Mouse (Mus musculus) ES-Bruce4 (cell line): ENCODE measurements around the gene Styx.

ENCODE experiments used
- CTCF ChIP-seq: IDR thresholded peaks from one replicate; pipeline ENCODE4 v1.8.1; 2011; ENCODE audit warnings: low read depth, low read length
- POLR2A ChIP-seq: IDR thresholded peaks from one replicate; pipeline ENCODE4 v1.8.1; 2011; ENCODE audit warnings: low read length; ENCODE audit not compliant: insufficient read depth

GRCm38 (mm10) chr14:45329018-45329588 lies 21.8 kb upstream of the Styx start:
- TF ChIP-seq POLR2A (no peak), CTCF (no peak)
